Mouse (Mus musculus) retina, postnatal 7 days (tissue): Measurements from ENCODE around the gene Evl.
"Not testable (repeated sequence)": the region's sequence is repeated elsewhere in the genome, so short reads cannot be mapped to it uniquely, and the experiment has no call there.

ENCODE experiments used
- DNase-seq: peaks from one replicate; pipeline ENCODE4 v3.0.0-alpha.2; 2012; ENCODE audit warnings: low read depth, low spot score

Evl gene

DNA sequence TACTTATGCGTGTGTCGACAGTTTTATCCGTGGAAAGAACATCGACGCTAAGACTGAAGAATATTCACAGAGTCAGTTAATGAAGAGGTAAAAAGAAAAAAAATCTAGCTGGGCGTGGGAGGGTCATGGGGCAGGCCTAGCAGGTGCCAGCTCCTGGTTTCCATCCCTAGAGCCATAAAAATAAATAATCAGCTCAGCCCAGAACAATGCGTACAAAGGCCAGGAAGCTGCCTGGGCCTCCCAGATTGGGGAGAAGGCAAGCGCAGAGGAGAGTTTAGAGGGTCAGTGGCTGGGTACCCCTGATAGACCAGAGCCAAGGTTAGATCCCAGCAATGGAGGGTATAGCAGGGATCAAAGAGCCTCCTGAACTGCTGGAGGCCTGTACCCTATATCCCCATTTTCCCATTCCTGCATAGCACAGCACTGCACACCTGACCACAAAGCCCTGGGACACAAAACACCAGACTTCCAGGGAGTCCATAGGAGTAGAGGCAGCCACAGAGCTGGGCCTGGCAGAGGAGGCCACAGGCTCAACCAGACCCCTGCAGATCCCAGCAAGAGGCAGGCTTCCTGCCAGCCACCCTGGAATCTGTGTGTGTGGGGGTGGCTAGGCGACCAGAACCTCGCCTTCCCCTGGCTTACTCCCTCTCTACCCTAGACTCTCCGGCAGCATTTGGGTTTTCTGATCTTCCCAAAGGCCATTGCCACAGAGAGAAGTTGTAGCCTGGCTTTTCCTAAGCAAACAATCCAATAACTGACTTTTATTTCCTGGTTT is 144.4 kb downstream of the Evl start:
- DNase-seq, result no peak

DNA sequence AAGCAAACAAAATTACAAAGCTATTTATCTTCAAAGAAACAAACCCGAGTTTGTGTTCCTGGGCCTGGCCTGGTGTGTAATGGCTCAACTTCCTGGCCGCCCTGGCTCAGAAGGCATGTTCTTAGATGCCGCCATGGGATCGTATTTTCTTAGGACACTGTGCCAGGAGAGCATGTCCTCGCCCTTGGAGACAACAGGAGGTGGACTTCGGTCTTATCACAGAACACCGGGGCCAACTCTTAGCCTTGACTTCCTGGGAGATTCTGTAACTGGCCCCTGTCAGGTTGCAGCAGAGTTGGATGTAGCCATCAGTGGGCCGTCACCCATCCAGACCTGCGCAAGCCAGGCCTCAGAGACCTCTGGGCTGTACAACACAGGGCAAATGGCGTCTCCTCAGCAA is 145.1 kb downstream of the Evl start:
- DNase-seq, result no peak

DNA sequence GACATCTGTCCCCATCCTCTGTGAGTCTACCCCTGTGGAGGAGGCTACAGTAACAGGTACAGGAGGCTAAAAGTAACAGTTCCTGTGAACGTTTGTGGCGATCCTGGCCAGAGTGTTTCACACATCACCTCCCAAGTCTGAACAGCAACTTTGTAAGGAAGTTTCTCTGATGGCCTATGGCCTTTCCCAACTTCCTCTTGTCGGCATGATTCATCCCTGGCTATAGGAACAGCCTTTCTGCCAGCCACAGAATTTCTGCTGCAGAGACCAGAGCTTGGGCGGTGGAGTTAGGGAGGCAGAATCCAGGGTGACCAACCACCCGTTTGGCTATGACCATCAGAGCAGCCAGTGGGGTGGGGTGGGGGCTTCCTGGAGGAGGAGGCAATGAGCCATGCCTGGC is 145.5 kb downstream of the Evl start:
- DNase-seq, result no peak

DNA sequence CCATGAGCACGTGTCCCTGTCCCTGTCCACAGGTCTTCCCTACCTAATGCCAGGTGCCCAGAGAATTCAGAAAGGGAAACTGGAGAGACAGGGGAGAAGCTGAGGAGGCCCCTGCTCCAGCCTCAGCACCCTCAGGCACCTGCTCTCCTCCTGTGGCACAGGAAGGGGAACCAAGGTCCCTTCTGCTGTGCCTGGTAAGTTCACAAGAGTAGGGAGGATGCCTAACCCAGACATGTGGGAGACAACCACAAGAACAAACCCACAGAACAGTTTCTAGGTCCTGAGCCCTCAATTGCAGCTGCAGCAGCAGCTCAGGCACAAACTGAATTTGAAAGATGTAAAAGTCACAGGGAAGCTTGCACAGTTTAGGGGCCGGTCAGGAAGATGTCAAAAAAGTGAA is 146.7 kb downstream of the Evl start:
- DNase-seq, result no peak

DNA sequence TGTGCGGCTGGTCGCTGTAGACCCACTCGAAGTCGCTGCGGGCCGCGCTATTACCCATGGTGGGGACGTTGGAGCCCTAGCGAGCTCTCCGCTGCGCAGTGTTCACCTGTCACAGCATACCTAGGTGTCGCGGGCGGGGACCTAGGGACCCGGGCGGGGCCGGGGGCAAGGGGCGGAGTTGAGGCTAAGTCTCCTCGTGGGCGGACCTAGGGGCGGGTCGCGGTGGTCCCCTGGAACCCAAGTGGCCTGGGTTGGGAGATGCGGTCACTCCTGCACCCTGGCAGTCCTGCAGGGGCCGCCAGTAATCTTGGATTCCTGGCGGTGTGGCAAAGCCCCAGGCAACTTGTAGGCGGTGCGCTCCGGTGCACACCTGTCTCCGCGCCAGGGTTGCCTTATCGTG is 147.7 kb downstream of the Evl start, which contains the start of gene Degs2:
TSS of gene Degs2 (minus strand) at position 131 of the 400 bp plus-strand sequence.
- no peak for DNase-seq

DNA sequence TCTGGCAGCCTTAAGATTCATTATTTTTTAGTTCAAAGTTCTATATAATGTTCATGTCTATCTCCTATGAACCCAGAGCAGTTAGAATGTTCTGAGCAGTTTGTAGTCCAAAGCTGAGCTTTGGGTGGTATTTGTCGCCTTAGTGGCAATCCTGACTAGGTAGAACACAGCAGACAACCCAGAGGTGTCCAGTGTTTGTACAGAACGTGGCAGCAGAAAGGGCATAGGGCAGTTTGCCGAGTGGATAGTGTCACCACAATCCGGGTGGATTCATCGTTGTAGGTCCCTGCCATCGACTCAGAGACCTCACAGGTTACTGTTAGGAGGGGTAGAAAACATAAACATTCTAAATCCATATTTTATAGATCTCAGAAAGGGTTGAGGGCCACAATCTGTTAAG is 151.0 kb downstream of the Evl start:
- no peak for DNase-seq

DNA sequence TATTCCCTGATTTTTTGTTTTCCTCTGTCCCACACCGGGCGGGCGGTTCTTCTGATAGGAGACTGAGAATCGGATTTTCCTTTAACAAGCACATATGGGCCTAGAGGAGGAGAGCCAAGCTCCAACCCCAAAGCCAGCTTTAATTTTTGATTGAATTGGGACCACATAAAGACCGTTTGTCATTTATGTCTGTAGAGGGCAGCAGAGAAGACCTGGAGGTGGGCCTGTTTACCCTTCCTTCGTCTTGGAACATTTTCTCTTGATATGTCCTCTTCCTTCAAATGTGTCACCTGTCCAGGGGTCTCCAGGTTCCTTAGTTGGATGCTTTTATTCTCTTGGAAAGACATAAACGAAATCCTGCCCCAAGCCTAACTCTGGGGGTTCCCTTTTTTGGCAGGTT is 151.6 kb downstream of the Evl start:
- no peak for DNase-seq

DNA sequence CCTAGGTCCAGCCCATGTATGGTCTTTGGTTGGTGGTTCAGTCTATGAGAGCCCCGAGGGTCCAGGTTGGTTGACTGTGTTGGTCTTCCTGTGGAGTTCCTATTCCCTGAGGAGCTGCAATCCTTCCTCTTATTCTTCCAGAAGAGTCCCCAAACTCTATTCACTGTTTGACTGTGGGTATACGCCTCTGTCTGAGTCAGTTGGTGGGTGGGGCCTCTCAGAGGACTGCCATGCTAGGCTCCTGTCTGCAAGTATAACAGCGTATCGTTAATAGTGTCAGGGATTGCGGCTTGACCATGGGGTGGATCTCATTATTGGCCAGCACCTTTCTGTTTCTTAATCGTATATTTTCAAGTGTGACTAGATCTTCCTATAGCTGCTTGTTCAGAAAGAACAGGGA is 154.9 kb downstream of the Evl start:
- no peak for DNase-seq

DNA sequence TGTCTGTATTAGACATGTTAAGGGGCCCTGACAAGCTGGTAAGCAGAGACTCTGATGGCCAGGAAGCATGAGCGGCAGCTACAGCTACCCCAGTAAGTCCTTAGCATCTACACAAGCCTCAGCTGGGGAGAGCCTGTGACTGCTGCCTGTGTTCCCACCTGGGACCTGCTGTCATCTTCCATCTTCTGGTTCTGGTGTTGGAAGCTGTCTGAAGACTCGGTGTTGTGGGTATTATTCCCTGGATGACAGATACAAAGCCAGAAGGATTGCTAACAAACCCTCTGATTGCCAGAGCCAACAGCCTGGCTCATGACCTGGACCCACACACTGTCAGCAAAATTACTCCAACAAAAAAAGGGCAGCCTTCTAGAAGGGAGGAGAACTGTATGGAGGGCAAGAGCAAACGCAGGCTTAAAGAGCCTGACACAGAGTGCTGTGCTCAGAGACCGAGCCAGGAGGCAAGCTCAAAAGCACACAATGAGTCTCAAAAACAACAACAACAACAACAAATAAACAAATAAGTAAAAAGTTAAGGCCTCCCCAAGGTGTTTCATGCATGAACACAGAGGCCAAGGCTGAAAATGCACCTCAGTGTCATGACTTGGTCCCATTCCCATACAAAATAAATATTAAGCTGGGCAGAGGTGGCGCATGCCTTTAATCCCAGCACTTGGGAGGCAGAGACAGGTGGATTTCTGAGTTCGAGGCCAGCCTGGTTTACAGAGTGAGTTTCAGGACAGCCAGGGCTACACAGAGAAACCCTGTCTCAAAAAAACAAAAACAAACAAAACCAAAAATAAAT is 155.6 kb downstream of the Evl start:
- no peak for DNase-seq

DNA sequence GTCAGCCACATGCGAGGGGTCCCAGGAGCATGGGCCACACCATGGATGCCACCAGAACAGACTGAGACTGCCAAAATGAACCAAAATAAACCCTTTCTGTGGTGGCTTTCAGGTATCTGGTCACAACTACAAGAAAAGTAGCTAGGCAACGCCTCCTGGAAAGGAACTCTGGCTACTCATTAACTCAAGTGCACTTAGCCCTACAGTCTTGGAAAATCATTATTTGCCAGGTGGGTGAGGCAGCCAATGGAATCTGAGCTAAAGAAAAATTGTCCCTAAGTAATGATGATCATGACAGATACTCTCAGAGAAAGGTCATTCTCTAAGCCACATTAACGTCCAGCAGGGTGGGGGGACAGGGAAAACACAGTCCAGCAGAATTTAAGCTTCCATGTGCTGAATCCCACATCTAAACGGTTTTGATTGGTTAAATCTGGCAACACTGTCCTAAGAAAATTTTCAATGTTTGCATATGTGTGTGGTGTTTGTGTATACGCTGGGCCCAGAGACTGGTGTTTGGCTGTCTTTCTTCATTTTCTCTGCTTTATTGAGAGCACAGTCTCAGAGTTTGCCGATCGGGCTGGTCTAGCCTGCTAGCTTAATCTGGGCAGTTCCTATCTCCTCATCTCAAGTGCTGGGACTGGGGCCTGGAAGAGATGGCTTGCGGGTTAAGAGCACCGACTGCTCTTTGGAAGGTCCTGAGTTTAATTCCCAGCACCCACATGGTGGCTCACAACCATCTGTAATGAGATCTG is 156.5 kb downstream of the Evl start:
- DNase-seq, result no peak

DNA sequence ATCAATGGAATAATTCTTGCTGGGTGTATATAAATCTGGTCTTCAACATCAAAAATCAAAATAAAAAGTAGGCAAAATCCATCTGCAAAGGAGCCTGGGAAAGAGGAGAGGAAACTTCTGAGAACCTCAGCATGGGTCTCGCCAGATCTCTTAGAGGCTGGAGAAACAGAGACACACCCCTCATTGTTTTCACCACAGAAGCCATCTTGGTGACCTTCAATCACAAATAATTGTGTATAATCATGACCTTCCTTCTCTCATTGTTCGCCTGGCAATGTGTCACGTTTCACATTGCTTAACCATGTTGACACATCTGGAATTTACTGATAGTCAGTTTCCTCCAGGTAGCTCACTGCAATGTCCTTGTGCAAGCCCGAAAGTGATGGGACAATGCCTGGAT is 158.0 kb downstream of the Evl start:
- no peak for DNase-seq

DNA sequence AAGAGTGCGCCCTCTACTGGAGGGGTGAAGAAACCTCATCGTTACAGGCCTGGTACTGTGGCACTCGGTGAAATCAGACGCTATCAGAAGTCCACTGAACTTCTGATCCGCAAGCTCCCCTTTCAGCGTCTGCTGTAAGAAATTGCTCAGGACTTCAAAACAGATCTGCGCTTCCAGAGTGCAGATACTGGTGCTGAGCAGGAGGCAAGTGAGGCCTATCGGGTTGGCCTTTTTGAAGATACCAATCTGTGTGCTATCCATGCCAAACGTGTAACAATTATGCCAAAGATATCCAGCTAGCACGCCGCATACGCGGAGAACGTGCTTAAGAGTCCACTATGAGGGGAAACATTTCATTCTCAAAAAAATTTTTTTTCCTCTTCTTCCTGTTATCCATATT is 159.5 kb downstream of the Evl start:
- not testable (repeated sequence) for DNase-seq

DNA sequence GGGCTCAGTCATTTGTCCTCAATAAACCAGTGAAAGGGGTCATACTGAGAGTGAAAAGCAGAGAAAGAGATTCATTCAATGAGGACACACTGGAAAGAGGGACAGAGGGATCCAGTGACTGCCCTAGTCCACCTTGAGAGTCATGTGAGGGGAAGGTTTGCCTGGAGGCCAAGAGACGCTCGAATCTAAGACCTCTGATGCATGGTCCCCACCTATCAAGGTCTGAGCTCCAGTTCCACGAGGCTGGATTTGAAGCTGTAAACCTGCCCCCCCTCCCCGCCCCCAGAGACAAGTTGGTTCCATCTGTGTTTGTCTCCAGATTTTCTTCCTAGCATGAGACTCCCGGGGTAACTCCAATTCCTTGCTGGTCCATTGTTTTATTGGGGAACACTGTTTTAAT is 161.3 kb downstream of the Evl start:
- no peak for DNase-seq

DNA sequence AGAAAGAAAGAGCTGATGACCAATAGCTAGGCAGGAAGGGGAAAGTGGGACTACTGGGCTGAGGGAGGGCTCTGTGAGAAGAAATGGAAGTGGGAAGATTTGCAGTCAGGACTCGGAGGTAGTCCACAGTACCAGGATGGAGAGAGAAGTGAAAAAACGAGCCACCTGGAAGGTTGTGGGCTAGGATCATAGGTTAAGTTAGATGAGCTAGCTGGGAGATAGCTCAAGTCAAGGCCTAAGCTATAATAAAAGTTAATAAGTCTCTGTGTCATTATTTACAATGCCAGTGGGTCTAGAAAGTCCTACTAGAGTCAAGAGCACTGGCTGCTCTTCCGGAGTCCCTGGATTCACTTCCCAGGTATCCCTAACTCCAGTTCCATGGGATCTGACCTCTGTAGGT is 164.0 kb downstream of the Evl start:
- no peak for DNase-seq

DNA sequence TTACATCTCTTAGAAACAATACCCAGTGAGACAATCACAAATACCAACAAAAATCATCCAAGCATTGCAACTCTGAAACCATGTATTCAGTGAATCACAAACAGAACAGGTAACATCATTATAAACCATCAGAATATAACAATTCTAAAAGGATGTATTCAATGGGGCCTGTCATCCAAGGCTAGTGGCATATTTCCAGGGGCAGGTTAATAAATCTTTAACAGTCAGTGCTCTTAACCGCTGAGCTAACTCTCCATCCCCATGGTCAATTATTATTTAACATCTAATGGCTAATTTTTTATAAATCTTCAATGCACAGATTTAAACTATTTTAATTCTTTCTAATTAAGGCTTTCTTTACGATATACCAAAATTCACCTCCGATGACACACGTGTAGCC is 167.9 kb downstream of the Evl start:
- DNase-seq, result no peak

DNA sequence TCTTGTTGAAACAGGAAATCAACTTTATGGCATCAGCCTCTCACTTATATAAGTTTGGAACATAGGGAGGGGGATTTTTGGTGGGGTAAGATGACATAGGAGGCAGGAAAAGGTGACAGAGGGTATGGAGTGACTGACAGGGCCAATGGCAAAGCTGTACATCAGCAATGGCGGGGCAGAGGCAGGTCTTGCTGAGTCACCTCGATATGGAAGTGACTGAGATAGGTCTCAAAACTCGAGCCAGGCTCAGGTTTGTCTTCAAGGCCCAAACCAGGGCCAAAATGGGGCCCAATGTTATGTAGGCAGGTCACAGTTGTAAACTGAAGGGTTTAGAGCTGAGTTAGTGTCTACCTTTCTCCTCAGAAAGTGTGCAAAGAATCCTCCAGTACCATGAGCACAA is 169.3 kb downstream of the Evl start:
- DNase-seq, result no peak

DNA sequence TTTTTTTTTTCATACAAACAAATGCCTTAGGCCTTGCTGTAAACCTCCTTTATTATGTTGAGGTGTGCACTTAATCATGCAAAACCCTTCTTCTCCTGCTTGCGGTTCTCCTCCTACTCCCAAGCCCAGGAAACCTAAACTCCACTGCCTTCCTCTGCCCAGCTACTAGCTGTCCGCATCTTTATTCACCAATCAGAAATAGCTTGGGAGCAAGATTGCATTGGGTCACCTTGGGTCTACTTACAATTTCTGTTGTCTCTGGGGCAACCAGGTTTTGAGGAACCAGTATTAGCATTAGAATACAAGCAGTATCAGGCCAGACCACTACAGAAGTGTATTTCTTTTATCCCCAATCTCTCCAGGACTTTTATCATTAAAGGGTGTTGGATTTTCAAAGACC is 179.9 kb downstream of the Evl start:
- DNase-seq, result no peak

DNA sequence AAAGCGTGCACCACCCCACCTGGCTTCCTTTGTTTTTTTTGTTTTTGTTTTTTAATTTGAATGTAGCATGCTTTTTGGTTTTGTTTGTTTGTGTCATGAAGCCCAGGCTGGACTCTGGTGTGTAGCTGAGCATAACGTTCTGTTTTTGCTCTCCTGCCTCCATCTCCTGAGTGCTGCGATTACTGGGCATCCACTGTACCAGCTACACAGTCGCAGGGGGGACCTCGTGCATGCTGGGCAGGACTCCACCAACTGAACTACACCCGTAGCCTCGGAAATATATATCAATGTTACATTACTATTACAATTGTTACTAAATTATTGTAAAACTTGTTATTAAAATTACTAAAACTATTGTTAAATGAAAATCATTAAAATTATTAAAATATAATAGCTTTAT is 183.3 kb downstream of the Evl start:
- no peak for DNase-seq
